Mouse (Mus musculus): Measurements from ENCODE around the gene Eef2. TPM values are rescaled to one million over a fixed set of nuclear protein-coding genes. Genes with fewer than 3 reads are reported as not detected.
"Not testable (repeated sequence)": the region's sequence is repeated elsewhere in the genome, so short reads cannot be mapped to it uniquely, and the experiment has no call there.

Gene Eef2
- polyA plus RNA-seq, 1 experiment from 2014 or later: 592 TPM

- no peaks in the 10 kb centered on the region for H3K36me3 ChIP-seq
- H3K27ac ChIP-seq: no peak overlapping the region
- no peak overlapping the region for H3K4me2 ChIP-seq (replicated peaks)
- H3K27me3 ChIP-seq: peaks cover 10% of the 10 kb centered on the region; the same call in 1 of the 2 replicates
- no peaks in the 10 kb centered on the region for H3K4me1 ChIP-seq
- ATAC-seq (ENCODE audit: low FRiP score, low read depth): no peak
- H3K4me3 ChIP-seq: no peak overlapping the region
- no peaks in the 10 kb centered on the region for H3K9me3 ChIP-seq
- no peak overlapping the region for H3K9ac ChIP-seq
- WGBS: 39% methylated on average over 7 of the region's 7 CpGs
These were observed 41.5 kb downstream of the Eef2 start for GRCm38 (mm10) chr10:81217964-81218363.

GRCm38 (mm10) chr10:81221402-81222015 lies 45.1 kb downstream of the Eef2 start:
- H3K4me2 ChIP-seq (replicated peaks): no peak overlapping the region
- no peak overlapping the region for H3K9ac ChIP-seq
- no peak overlapping the region for H3K27ac ChIP-seq
- H3K36me3 ChIP-seq: no peaks in the 10 kb centered on the region
- 88% methylated on average over 5 of the region's 5 CpGs for WGBS
- H3K4me1 ChIP-seq: no peaks in the 10 kb centered on the region
- no peak for ATAC-seq (ENCODE audit: low FRiP score, low read depth)
- no peak overlapping the region for H3K4me3 ChIP-seq
- no peaks in the 10 kb centered on the region for H3K9me3 ChIP-seq
- H3K27me3 ChIP-seq: peaks cover 10% of the 10 kb centered on the region; the same call in 1 of the 2 replicates

- not testable (repeated sequence) for H3K36me3 ChIP-seq; H3K4me3 ChIP-seq; H3K4me1 ChIP-seq; H3K9ac ChIP-seq; H3K9me3 ChIP-seq; ATAC-seq (ENCODE audit: low FRiP score, low read depth); H3K27ac ChIP-seq; H3K4me2 ChIP-seq (replicated peaks)
- WGBS: 48% methylated on average over 2 of the region's 2 CpGs
- peaks cover 22% of the 10 kb centered on the region for H3K27me3 ChIP-seq
These were observed 47.3 kb downstream of the Eef2 start for GRCm38 (mm10) chr10:81223731-81224130.

DNA sequence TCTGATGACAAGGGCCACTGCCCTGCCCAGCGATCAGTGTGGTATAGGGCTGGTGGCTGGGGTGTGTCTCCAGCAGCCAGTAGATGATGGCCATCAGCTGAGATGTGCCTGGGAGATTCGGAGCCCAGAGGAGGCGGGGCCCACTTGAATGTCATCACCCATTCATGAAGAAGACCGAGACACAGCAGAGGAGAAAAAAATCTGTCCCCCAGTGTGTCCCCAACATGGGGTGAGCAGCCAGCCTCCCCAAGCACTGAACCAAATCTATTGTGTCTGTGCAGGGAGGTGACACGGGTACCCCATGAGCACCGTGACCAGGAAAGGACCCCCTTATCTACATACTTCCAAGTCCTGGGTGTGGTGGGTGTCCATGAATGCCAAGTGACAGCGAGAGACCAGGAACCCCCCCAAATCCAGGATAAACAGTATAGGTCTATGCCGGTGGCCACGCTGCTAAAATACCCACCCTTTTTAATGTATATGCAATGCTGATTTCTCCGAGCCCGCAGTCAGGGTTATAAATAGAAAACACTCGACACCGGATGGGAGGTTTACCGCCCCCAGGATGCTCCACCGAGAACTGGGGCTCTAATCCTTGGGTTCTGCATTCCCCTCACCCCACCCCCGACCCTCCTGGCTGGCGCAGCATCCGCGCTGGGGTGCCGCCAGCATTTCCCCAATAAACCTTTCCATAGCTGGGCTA lies 53.5 kb downstream of the Eef2 start:
- no peak overlapping the region for H3K27ac ChIP-seq
- no peaks in the 10 kb centered on the region for H3K36me3 ChIP-seq
- peak overlapping the region; percentile 50 for H3K4me2 ChIP-seq (replicated peaks)
- peaks cover 15% of the 10 kb centered on the region for H3K4me1 ChIP-seq
- H3K4me3 ChIP-seq: peak overlapping the region; percentile 20
- peaks cover 53% of the 10 kb centered on the region for H3K27me3 ChIP-seq
- ATAC-seq (ENCODE audit: low FRiP score, low read depth): no peak
- WGBS: 13% methylated on average over 20 of the region's 20 CpGs
- no peaks in the 10 kb centered on the region for H3K9me3 ChIP-seq
- H3K9ac ChIP-seq: peak overlapping the region; percentile 39; the same call in 1 of the 2 replicates

DNA sequence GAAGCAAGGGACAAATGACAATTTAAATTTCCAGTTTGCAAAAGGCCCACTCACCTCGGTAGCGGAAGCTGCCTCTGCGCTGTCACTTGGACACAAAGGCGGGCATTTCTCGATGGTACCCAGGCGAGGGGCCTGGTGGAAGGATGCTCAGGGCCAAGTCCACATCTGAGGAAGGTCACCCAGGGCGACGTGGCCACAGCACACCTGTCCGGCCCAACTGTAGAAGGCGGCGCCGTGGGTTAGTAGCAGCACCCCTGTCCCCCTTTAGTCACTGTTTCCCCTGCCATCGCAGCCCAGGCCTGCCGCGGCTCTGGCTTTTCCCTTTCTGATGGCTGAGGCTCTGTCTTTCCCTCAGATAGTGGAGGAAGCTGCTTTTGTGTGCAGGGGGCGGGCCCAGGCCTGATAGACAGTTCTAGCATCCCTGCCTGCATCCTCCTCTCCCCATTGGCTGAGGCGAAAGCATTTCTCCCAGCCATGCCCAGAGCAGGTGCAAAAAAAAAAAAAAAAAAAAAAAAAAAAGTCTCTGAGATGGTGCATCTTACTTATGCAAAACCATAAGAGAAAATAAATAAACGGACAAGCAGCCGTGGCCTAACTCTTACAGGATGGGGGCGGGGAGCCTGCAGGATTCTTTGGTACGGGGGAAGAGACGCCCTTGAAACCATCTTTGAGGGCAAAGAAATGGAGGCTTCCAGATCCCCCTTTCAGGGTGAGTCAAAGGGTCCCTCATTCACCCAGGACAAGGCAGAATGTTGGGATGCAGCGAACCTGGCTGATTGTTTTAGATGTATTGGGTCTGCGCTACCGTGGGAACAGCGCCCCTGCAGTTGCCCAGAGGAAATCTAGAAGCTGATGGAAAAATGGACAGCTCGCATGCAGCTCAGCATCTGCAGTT lies 54.3 kb downstream of the Eef2 start, which contains the start of gene Atcay:
Gene Atcay (minus strand): TSS at position 396 of the 895 bp plus-strand sequence.
- peak within 1 kb of the TSS; percentile 39; the same call in 1 of the 2 replicates for H3K9ac ChIP-seq
- peaks cover 53% of the 10 kb centered on the region for H3K27me3 ChIP-seq
- WGBS: 9% methylated on average over 27 of the region's 27 CpGs
- H3K27ac ChIP-seq: no peak within 1 kb of the TSS
- H3K36me3 ChIP-seq: no peaks in the 10 kb centered on the region
- H3K9me3 ChIP-seq: no peaks in the 10 kb centered on the region
- peaks cover 15% of the 10 kb centered on the region for H3K4me1 ChIP-seq
- ATAC-seq (ENCODE audit: low FRiP score, low read depth): no peak
- H3K4me2 ChIP-seq (replicated peaks): peak within 1 kb of the TSS; percentile 50
- peak within 1 kb of the TSS; percentile 20 for H3K4me3 ChIP-seq

DNA sequence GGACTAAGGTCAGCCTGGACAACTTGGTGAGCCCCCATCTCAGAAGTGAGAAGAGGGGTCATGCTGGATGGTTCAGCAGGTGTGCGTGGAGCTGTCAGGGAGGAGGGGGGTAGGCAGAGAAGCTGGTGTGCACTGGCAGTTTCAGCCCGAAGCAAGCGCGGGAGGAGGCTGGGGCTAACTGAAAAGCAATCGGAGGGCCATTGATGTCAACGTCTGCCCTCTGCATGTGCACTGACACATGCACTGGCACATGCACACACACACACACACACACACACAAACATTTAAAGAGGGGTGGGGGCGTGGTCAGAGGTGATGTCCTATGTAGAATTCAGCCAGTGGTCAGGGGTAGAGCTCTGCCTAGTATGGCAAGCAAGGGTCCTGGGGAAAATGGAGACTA lies 55.0 kb downstream of the Eef2 start:
- Histone ChIP-seq H3K27ac (no peak overlapping the region), H3K9me3 (no peaks in the 10 kb centered on the region), H3K4me3 (peak overlapping the region; percentile 18; the same call in 1 of the 2 replicates), H3K4me2 (replicated peaks) (no peak overlapping the region), H3K27me3 (peaks cover 53% of the 10 kb centered on the region), H3K4me1 (peaks cover 15% of the 10 kb centered on the region), H3K36me3 (no peaks in the 10 kb centered on the region), H3K9ac (no peak overlapping the region)
- ATAC-seq (ENCODE audit: low FRiP score, low read depth): no peak
- WGBS: 57% methylated on average over 7 of the region's 7 CpGs

Other genes starting within 250 kb of the Eef2 start
- gene Gadd45b, start 246.6 kb upstream of the Eef2 start, polyA plus RNA-seq (2015; fragmentation: Nextera tagmentation; extraction: Ambion mirVana): 32.3 and 32.7 TPM in 2 replicates
- 7.4 and 9.0 TPM in 2 replicates for gene Gng7, start 161.7 kb upstream of the Eef2 start, polyA plus RNA-seq (2015; fragmentation: Nextera tagmentation; extraction: Ambion mirVana)
- 0.15 and 0.33 TPM in 2 replicates for gene Diras1, start 151.0 kb upstream of the Eef2 start, polyA plus RNA-seq (2015; fragmentation: Nextera tagmentation; extraction: Ambion mirVana)
- 19.2 and 20.0 TPM in 2 replicates for gene Slc39a3, start 139.2 kb upstream of the Eef2 start, polyA plus RNA-seq (2015; fragmentation: Nextera tagmentation; extraction: Ambion mirVana)
- 227 and 231 TPM in 2 replicates for gene Sgta, start 116.5 kb upstream of the Eef2 start, polyA plus RNA-seq (2015; fragmentation: Nextera tagmentation; extraction: Ambion mirVana)
- 58.4 and 62.0 TPM in 2 replicates for gene Thop1, start 106.6 kb upstream of the Eef2 start, polyA plus RNA-seq (2015; fragmentation: Nextera tagmentation; extraction: Ambion mirVana)
- 0.18 and 0.60 TPM in 2 replicates for gene Creb3l3, start 77.8 kb upstream of the Eef2 start, polyA plus RNA-seq (2015; fragmentation: Nextera tagmentation; extraction: Ambion mirVana)
- 192 and 197 TPM in 2 replicates for gene Map2k2, start 70.7 kb upstream of the Eef2 start, polyA plus RNA-seq (2015; fragmentation: Nextera tagmentation; extraction: Ambion mirVana)
- 22.5 and 22.6 TPM in 2 replicates for gene Zbtb7a, start 41.4 kb upstream of the Eef2 start, polyA plus RNA-seq (2015; fragmentation: Nextera tagmentation; extraction: Ambion mirVana)
- gene Pias4, start 8.7 kb upstream of the Eef2 start, polyA plus RNA-seq (2015; fragmentation: Nextera tagmentation; extraction: Ambion mirVana): 62.2 and 62.3 TPM in 2 replicates
- gene Dapk3, start 6.4 kb downstream of the Eef2 start, polyA plus RNA-seq (2015; fragmentation: Nextera tagmentation; extraction: Ambion mirVana): 53.4 and 53.7 TPM in 2 replicates
- gene 4930442H23Rik, start 7.2 kb downstream of the Eef2 start, polyA plus RNA-seq (2015; fragmentation: Nextera tagmentation; extraction: Ambion mirVana): not detected in 2 replicates
- gene Nmrk2, start 25.4 kb downstream of the Eef2 start, polyA plus RNA-seq (2015; fragmentation: Nextera tagmentation; extraction: Ambion mirVana): 0.18 and 0.26 TPM in 2 replicates
- 0.20 and 0.43 TPM in 2 replicates for gene Atcay, start 54.2 kb downstream of the Eef2 start, polyA plus RNA-seq (2015; fragmentation: Nextera tagmentation; extraction: Ambion mirVana)
- gene Zfr2, start 56.5 kb downstream of the Eef2 start, polyA plus RNA-seq (2015; fragmentation: Nextera tagmentation; extraction: Ambion mirVana): 11.5 and 11.6 TPM in 2 replicates
- gene Matk, start 76.3 kb downstream of the Eef2 start, polyA plus RNA-seq (2015; fragmentation: Nextera tagmentation; extraction: Ambion mirVana): 4.7 and 5.4 TPM in 2 replicates
- gene Mrpl54, start 90.3 kb downstream of the Eef2 start, polyA plus RNA-seq (2015; fragmentation: Nextera tagmentation; extraction: Ambion mirVana): 206 and 213 TPM in 2 replicates
- gene Apba3, start 90.3 kb downstream of the Eef2 start, polyA plus RNA-seq (2015; fragmentation: Nextera tagmentation; extraction: Ambion mirVana): 63.3 and 63.5 TPM in 2 replicates
- gene Tjp3, start 115.0 kb downstream of the Eef2 start, polyA plus RNA-seq (2015; fragmentation: Nextera tagmentation; extraction: Ambion mirVana): 2.6 and 2.9 TPM in 2 replicates
- gene Pip5k1c, start 116.3 kb downstream of the Eef2 start, polyA plus RNA-seq (2015; fragmentation: Nextera tagmentation; extraction: Ambion mirVana): 51.5 and 58.5 TPM in 2 replicates
- 41.8 and 42.3 TPM in 2 replicates for gene Cactin, start 144.5 kb downstream of the Eef2 start, polyA plus RNA-seq (2015; fragmentation: Nextera tagmentation; extraction: Ambion mirVana)
- 5.2 and 7.8 TPM in 2 replicates for gene Tbxa2r, start 152.1 kb downstream of the Eef2 start, polyA plus RNA-seq (2015; fragmentation: Nextera tagmentation; extraction: Ambion mirVana)
- gene Gipc3, start 166.6 kb downstream of the Eef2 start, polyA plus RNA-seq (2015; fragmentation: Nextera tagmentation; extraction: Ambion mirVana): 0.06 TPM in 1 of 2 replicates, not detected in the other
- 106 and 109 TPM in 2 replicates for gene Hmg20b, start 173.8 kb downstream of the Eef2 start, polyA plus RNA-seq (2015; fragmentation: Nextera tagmentation; extraction: Ambion mirVana)
- gene Mfsd12, start 180.9 kb downstream of the Eef2 start, polyA plus RNA-seq (2015; fragmentation: Nextera tagmentation; extraction: Ambion mirVana): 12.2 and 13.6 TPM in 2 replicates
- gene 4930404N11Rik, start 189.2 kb downstream of the Eef2 start, polyA plus RNA-seq (2015; fragmentation: Nextera tagmentation; extraction: Ambion mirVana): 0.97 and 1.0 TPM in 2 replicates
- 111 and 112 TPM in 2 replicates for gene Fzr1, start 201.9 kb downstream of the Eef2 start, polyA plus RNA-seq (2015; fragmentation: Nextera tagmentation; extraction: Ambion mirVana)
- 72.7 and 79.4 TPM in 2 replicates for gene Dohh, start 207.8 kb downstream of the Eef2 start, polyA plus RNA-seq (2015; fragmentation: Nextera tagmentation; extraction: Ambion mirVana)
- 3.3 and 4.0 TPM in 2 replicates for gene Gm48551, start 207.8 kb downstream of the Eef2 start, polyA plus RNA-seq (2015; fragmentation: Nextera tagmentation; extraction: Ambion mirVana)
- 1.7 and 1.9 TPM in 2 replicates for gene Gm48552, start 212.4 kb downstream of the Eef2 start, polyA plus RNA-seq (2015; fragmentation: Nextera tagmentation; extraction: Ambion mirVana)
- 4.2 and 4.7 TPM in 2 replicates for gene Smim24, start 216.4 kb downstream of the Eef2 start, polyA plus RNA-seq (2015; fragmentation: Nextera tagmentation; extraction: Ambion mirVana)